Mouse (Mus musculus) gastrocnemius, adult 2 months (tissue): ENCODE data around the gene Zc3h10. TPM values are rescaled to one million over a fixed set of nuclear protein-coding genes. Genes with fewer than 3 reads are reported as not detected.
"Not testable (repeated sequence)": the region's sequence is repeated elsewhere in the genome, so short reads cannot be mapped to it uniquely, and the experiment has no call there.

Source experiments
- DNase-seq: peaks from one replicate; pipeline ENCODE4 v3.0.0; 2022
- H3K27ac ChIP-seq: fragments of 200-600 bp; 2 replicates; pipeline ENCODE4 v1.8.1; 2022; ENCODE audit warnings: mild to moderate bottlenecking
- H3K4me3 ChIP-seq: fragments of 200-600 bp; 2 replicates; pipeline ENCODE4 v1.8.1; 2022; ENCODE audit warnings: mild to moderate bottlenecking, moderate library complexity
- CTCF ChIP-seq: fragments of 200-600 bp; IDR thresholded peaks from 2 replicates; pipeline ENCODE4 v1.8.1; 2022; ENCODE audit warnings: antibody characterized with exemption, mild to moderate bottlenecking, moderate library complexity
- intact Hi-C: fragments of 180-260 bp; cut with DNase I; formaldehyde crosslinking; loops from one replicate; pipeline ENCODE4 v1.15.1; 2025
- microRNA-seq: library from miRNA; unstranded; fragments of <30 nt; microRNA quantifications from one replicate; pipeline ENCODE4 v1.2.0, GENCODE M21; 2021
- total RNA-seq, 2 experiments: library from RNA; stranded (reverse); gene quantifications; 2 replicates each; pipeline ENCODE4 v1.2.3; 2021

The Zc3h10 gene
- total RNA-seq, 2 experiments from 2014 or later, result 4.2 to 6.5 TPM

DNA sequence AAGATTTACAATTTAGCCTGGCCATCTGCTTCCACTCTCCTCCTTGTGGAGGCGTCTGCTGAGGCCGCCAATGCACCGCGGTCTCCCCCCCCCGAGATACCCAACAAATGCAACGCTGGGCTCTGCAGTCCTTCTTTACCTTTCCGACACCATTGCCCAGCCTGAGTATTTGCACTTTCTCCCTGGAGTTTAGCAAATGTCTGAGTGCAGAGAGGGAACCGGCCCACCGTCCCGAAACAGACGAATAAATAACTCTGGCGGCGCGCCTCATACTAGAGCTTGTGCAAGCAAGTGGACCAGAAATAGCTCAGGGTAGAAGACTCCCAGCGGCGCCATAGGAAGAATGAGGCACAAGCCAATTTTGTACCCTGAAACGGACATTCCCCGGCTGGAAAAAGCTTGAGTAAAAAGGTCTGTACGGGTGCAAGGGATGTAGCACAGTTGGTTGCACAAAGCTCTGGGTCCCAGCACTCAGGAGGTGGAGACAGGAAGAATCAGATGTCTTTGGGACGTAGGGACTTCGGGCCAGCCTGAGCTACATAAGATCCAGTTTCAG, 48.4 kb downstream of the Zc3h10 start:
- TF ChIP-seq CTCF, result no peak; the same call in 1 of the 2 replicates
- peak; percentile 88 for DNase-seq
- intact Hi-C loops, result no loop called here
- peak overlapping the region; percentile 82 for H3K4me3 ChIP-seq
- H3K27ac ChIP-seq, result peak overlapping the region; percentile 94

DNA sequence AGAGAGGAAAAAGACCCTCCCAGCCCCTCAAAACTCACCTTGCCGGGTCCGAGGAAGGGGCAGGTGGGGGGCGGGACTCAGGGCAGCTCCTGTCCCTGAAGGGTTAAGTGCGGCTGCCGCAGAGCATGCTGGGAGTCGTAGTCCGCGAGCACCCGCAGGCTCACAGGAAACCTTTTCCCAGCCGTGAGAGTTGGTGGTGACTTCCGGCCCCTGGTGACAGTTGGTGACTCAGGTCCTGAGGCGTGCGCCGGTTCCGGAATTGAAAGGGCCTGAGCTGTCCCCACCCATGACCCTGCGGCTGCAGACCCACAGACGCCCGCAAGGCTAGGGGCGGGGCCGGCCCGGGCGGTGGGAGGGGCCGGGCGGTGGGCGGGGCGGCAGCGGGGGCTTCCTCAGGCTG, 49.0 kb downstream of the Zc3h10 start, which contains the start of gene Myl6b:
Myl6b (minus strand) TSS at position 96 of the 400 bp plus-strand sequence.
- Histone ChIP-seq H3K27ac (peak within 1 kb of the TSS; percentile 94), H3K4me3 (peak within 1 kb of the TSS; percentile 82)
- TF ChIP-seq CTCF, result no peak
- intact Hi-C loops, result no loop called here
- peak; percentile 97 for DNase-seq

DNA sequence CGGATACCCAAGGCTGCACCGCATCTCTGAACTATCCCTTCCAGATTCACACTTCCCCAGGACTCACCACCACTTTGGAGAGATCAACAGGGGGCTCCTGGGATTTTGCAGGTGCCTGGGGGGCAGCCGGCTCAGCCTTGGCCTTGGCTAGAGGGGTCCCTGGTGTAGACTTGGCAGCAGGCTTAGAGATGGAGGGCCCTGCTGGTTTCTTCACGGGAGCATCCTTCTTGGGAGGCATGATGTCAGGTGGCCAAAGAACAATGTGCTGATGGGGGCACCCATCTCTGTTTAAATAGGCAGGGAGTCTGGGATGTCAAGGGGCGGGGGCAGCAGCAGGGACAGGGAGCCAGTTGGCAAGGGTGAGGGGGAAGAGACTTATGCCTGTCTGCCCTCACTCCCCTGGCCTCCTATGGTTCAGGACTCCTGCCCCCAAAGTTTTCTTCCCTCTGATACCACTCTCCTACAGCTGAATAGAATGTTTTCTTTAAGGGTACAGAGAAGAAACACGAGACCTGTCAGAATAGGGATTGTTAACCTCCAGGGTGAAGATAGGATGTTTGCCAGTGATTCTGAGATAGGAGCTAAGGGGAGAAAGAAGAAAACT, 50.3 kb downstream of the Zc3h10 start:
- H3K27ac ChIP-seq, result peak overlapping the region; percentile 46; the same call in 1 of the 2 replicates
- intact Hi-C loops, result loop anchor here (2.0 kb wide), 1 partner anchor 50 kb away; the partner anchor contains the start of gene Zc3h10
- TF ChIP-seq CTCF, result no peak
- H3K4me3 ChIP-seq, result no peak overlapping the region
- DNase-seq, result no peak

DNA sequence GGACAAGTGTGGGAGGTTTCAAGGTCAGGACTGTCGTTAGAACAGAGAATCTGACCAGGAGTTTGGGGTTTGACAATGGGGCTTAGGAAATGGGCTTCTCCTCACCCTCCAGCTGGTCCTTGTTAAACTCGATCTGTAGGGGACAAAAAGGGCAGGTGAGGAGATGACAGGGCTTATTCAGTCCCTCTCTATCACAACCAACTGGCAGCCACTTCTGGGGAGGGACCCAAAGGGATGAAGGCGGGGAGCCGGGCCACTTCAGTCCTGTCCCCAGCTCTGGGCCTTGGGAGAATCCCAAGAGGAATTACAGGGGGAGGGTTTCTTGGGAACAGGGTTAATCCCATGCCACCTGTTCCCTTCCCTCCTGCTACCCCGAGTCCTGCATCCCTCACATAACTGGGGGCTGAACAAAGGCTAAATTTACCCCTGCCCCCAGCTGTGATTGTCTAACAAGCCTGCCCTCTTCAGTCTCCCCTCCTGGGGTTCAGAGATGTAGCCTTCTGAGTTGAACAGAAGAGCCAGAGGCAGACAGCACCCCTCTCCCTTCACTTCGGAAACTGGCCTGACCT, 51.0 kb downstream of the Zc3h10 start:
- intact Hi-C loops, result loop anchor here (2.0 kb wide), 1 partner anchor 50 kb away; the partner anchor contains the start of gene Zc3h10
- Histone ChIP-seq H3K4me3 (no peak overlapping the region), H3K27ac (peak overlapping the region; percentile 46)
- DNase-seq, result no peak
- TF ChIP-seq CTCF, result no peak

DNA sequence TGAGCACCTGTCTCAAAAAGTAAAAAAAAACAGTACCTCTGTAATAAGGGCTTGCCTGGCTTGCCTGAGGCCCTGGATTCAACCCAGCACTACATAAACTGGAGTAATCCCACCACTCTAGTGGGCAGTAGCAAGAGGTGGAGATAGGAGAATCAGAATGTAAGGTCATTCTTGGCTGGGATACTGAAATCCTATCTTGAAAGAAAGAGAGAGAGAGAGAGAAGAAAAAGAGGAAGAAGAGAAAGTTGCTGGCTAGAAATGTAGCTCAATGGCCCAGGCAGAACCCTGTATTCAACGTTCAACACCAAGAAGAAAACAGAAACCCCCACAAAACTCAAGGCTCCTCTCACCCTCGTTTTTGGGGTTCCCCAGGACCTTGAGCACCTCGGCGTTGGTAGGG, 51.7 kb downstream of the Zc3h10 start:
- Histone ChIP-seq H3K4me3 (no peak overlapping the region), H3K27ac (peak overlapping the region; percentile 46)
- TF ChIP-seq CTCF, result no peak
- intact Hi-C loops, result loop anchor here (2.0 kb wide), 1 partner anchor 51 kb away; the partner anchor contains the start of gene Zc3h10
- no peak for DNase-seq

DNA sequence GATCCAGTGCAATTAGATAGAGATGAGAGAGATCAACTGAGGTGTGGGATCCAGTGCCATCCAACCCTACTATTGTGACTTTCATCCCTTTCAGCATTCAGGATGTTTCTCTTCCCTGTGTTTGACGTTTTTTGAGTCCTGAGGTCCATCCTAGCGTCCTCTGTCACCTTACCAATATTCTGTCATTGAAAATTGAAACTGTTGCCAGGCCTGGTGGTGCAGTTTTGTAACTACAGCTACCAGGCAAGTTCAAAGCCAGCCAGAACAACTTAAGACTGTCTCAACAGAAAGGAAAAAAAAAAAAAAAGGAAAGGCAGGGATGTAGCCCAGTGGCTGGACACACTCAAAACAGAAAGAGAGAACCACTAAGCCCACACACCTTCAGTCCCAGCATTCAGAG, 52.3 kb downstream of the Zc3h10 start:
- intact Hi-C loops, result no loop called here

DNA sequence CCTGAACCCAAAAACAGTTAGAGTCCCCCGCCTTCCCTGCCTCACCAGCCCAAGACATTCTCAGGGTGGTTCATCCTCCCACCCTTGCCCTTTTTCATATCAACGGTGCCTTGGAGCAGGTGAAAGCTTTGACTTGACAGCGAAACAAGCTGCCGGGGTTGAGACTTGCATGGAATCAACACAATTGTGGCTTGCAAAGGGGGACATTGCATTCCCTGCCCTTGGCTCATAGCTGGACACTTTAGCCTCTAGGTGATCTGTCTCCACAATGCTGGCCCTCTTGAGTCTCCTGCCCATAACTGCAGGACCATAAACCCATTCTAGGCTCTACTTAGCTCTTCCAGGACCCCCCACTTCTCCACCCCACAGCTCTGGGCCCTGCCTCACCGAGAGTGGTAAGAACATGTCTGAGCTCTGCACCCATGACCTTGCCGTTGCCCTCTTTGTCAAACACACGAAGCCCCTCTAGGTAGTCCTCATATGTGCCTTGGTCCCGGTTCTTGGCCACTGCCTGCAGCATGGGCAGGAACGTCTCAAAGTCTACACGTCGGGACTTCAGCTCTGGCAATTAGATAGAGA, 52.8 kb downstream of the Zc3h10 start:
- intact Hi-C loops, result loop anchor here (5.0 kb wide), 1 partner anchor 33 kb away; the partner anchor contains the start of gene Esyt1
- no peak for DNase-seq
- TF ChIP-seq CTCF, result no peak
- H3K27ac ChIP-seq, result peak overlapping the region; percentile 100
- peak overlapping the region; percentile 98 for H3K4me3 ChIP-seq

More for the DNA sequence above, 52.3 kb downstream of the Zc3h10 start:
- Histone ChIP-seq H3K4me3 (peak overlapping the region; percentile 98), H3K27ac (peak overlapping the region; percentile 100)
- no peak for DNase-seq
- peak; percentile 7; the same call in 1 of the 2 replicates for TF ChIP-seq CTCF

DNA sequence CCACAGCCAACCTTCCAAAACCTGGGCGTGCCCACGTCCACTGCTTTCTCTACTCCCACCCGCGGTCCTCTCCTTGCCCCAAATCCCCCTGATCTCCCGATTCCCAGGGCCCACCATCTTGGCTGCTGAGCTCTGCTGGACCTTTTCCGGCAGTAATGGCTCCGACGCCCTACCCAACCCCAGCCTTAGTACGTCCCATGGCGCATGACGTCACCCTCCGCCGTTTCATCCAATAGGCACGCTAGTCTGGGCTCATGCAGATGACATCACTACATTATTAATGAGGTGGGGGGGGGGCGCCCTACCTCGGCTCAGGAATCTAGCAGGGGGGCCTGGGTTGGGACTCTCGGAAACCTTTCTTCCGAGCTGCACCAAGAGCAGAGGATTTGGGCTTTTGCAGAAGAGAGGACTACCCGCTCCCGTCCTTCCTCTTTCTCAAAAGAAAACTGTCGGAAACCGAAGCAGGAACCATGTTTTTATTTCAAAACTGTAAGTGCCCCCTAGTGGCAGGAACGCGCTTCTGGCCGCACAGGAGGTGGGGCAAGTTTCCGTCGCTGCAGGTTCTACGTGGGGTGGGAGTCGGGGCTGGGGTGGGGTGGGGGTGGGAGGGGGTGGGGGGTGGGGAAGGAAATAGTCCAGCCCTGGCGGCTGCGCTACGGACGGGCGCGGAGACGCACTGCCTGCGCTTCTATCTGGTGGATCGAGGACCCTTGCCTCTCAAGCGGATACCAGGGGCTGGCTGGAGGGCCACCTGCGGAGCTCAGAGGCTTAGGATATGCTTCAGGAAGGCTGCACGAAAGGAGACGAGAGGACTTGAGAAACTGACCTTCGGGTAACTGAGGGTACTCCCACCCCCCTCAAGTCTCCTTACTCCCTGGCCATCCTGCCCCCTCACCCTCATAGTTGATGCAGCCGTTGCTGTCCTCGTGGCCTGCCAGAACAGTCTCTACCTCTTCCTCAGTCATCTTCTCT, 53.6 kb downstream of the Zc3h10 start, which contains the start of gene Myl6:
Myl6 (minus strand) TSS at position 451 of the 972 bp plus-strand sequence.
- Histone ChIP-seq H3K4me3 (peak within 1 kb of the TSS; percentile 98), H3K27ac (peak within 1 kb of the TSS; percentile 100)
- intact Hi-C loops, result loop anchor here (2.0 to 5.0 kb wide), 2 partner anchors 33 kb away; partner anchors contain the start of gene Esyt1
- peak; percentile 99 for DNase-seq
- peak; percentile 75 for TF ChIP-seq CTCF

DNA sequence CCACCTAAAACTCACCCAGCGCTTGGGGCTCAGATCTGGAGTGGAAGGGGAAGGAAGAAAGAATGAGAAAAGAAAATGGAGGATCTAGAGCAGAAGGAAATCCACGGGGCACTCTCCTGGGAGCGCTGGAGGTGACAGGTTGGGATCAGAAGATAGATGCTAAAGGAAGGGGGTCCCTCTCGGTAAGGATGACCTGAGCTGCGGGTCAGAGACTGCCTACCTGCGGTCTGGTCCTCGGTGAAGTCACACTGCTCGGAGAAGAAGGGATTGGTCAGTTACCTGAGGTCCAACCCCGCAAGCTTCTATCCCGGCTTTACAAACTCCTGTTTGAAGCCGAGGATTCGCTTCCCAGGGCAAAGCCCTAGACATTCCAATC, 54.3 kb downstream of the Zc3h10 start:
- no peak for DNase-seq
- H3K4me3 ChIP-seq, result peak overlapping the region; percentile 98
- intact Hi-C loops, result loop anchor here (2.0 to 5.0 kb wide), 2 partner anchors 33 to 34 kb away; partner anchors contain the start of gene Esyt1
- no peak for TF ChIP-seq CTCF
- peak overlapping the region; percentile 100 for H3K27ac ChIP-seq

DNA sequence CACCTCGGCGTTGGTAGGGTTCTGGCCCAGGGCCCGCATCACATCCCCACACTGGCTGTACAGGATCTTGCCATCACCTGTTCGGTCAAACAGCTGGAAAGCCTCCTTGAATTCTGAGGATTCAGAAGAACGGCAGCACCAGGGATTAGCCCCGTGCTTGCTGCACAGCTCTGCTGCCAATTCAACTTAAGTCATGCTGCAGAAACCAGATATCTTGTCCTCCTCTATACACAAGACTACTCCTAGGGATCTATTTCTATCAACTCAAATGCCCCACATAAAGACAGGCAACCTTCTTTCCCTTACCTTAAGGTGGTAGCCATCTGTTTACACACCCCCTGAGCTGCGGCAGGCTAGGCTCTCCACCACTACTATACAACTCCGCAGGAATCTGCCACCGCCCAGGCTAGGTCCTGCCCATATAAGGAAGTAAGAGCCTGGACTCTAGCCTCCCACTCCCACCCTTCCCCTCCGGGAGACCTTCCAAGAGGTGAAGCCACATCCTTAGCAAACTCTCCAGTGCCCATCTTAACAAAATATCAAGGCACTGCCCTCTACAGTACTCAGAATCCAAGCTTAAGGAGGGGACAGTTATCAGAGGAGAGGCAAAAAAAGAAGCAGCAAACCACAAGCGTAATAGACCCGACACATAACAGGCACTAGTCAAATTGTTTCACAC, 54.8 kb downstream of the Zc3h10 start:
- Histone ChIP-seq H3K27ac (peak overlapping the region; percentile 100), H3K4me3 (peak overlapping the region; percentile 98)
- TF ChIP-seq CTCF, result no peak
- intact Hi-C loops, result loop anchor here (2.0 to 5.0 kb wide), 2 partner anchors 32 to 35 kb away; partner anchors contain the start of gene Esyt1
- DNase-seq, result peak; percentile 75

DNA sequence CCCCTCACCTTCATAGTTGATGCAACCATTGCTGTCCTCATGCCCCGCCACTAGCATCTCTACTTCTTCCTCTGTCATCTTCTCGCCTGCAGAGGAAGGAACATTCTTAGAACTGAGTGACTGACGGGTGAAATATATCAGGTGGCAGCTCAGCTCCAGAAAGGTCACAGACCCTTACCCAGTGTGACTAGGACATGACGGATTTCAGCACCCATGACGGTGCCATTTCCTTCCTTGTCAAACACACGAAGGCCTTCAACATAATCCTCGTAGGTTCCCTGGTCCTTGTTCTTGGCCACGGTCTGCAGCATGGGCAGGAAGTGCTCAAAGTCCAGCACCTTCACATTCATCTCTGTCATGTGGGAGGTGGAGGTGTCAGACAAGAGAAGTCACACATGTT, 55.5 kb downstream of the Zc3h10 start:
- DNase-seq, result not testable (repeated sequence)
- H3K27ac ChIP-seq, result peak overlapping the region; percentile 100
- peak overlapping the region; percentile 98 for H3K4me3 ChIP-seq
- intact Hi-C loops, result loop anchor here (2.0 to 5.0 kb wide), 2 partner anchors 31 to 35 kb away; partner anchors contain the start of gene Esyt1

Small RNAs within 50 kb of the gene (microRNA-seq; reads per million reads assigned to microRNA genes)
- gene Gm47275 (not detected), gene Mir6916 (not detected), gene Mir6917 (not detected)

Other genes starting within 250 kb of the Zc3h10 start
- not detected for gene Il23a, start 249.0 kb downstream of the Zc3h10 start, total RNA-seq
- gene Pan2, start 244.4 kb downstream of the Zc3h10 start, total RNA-seq, result 1 to 10 TPM; 5.1 to 5.3 TPM
- gene Cnpy2, start 225.3 kb downstream of the Zc3h10 start, total RNA-seq, result 10 to 100 TPM; 35.1 to 52.1 TPM
- gene Cs, start 210.0 kb downstream of the Zc3h10 start, total RNA-seq, result 100 to 1,000 TPM; 541 to 658 TPM
- gene Coq10a, start 178.8 kb downstream of the Zc3h10 start, total RNA-seq, result 100 to 1,000 TPM; 447 to 542 TPM
- gene Ankrd52, start 170.7 kb downstream of the Zc3h10 start, total RNA-seq, result 10 to 100 TPM; 46.7 to 58.9 TPM
- not detected for gene Slc39a5, start 146.5 kb downstream of the Zc3h10 start, total RNA-seq
- gene Nabp2, start 136.3 kb downstream of the Zc3h10 start, total RNA-seq, result 10 to 100 TPM; 56.7 to 59.0 TPM
- 10 to 100 TPM; 13.3 to 13.4 TPM for gene Rnf41, start 136.1 kb downstream of the Zc3h10 start, total RNA-seq
- gene Smarcc2, start 88.5 kb downstream of the Zc3h10 start, total RNA-seq, result 10 to 100 TPM; 46.5 to 53.2 TPM
- 100 to 1,000 TPM; 171 to 179 TPM for gene Myl6, start 53.6 kb downstream of the Zc3h10 start, total RNA-seq
- 10 to 100 TPM in 1 of 2 experiments, 1 to 10 TPM in 1; 6.5 to 17.8 TPM for gene Myl6b, start 49.1 kb downstream of the Zc3h10 start, total RNA-seq
- 10 to 100 TPM; 13.7 to 14.3 TPM for gene Esyt1, start 21.9 kb downstream of the Zc3h10 start, total RNA-seq
- 1,000 to 10,000 TPM in 1 of 2 experiments, 100 to 1,000 TPM in 1; 932 to 1,025 TPM for gene Rpl41, start 1.5 kb upstream of the Zc3h10 start, total RNA-seq
- gene Pa2g4, start 18.2 kb upstream of the Zc3h10 start, total RNA-seq, result 10 to 100 TPM; 37.8 to 39.3 TPM
- gene Erbb3, start 41.9 kb upstream of the Zc3h10 start, total RNA-seq, result 1 to 10 TPM; 1.6 to 2.6 TPM
- gene Rps26, start 79.0 kb upstream of the Zc3h10 start, total RNA-seq, result 100 to 1,000 TPM; 299 to 383 TPM
- gene Ikzf4, start 98.2 kb upstream of the Zc3h10 start, total RNA-seq, result 1 to 10 TPM in 1 of 2 experiments, under 1 TPM in 1; 0.45 to 3.4 TPM
- gene Suox, start 126.3 kb upstream of the Zc3h10 start, total RNA-seq, result 10 to 100 TPM; 22.5 to 27.7 TPM
- 10 to 100 TPM; 90.3 to 94.5 TPM for gene Rab5b, start 148.5 kb upstream of the Zc3h10 start, total RNA-seq
- not detected for gene Pmel, start 156.4 kb upstream of the Zc3h10 start, total RNA-seq
- gene Cdk2, start 157.3 kb upstream of the Zc3h10 start, total RNA-seq, result 1 to 10 TPM; 3.0 to 3.2 TPM
- 1 to 10 TPM; 8.8 to 9.7 TPM for gene Dgka, start 197.1 kb upstream of the Zc3h10 start, total RNA-seq
- gene Pym1, start 200.1 kb upstream of the Zc3h10 start, total RNA-seq, result 10 to 100 TPM in 1 of 2 experiments, 1 to 10 TPM in 1; 9.9 to 11.8 TPM
- gene Mmp19, start 243.1 kb upstream of the Zc3h10 start, total RNA-seq, result 1 to 10 TPM; 1.0 to 1.5 TPM